Mouse (Mus musculus) thymus, postnatal 14 days (tissue): Measurements from ENCODE around the gene Vmn1r33.
"Not testable (repeated sequence)": the region's sequence is repeated elsewhere in the genome, so short reads cannot be mapped to it uniquely, and the experiment has no call there.

ENCODE experiments used
- DNase-seq: peaks from one replicate; pipeline ENCODE4 v3.0.0; 2021

Gene Vmn1r33

GRCm38 (mm10) chr6:66618182-66618581 is at the start of gene Vmn1r33:
Gene Vmn1r33, minus strand, starts transcription at chr6:66618282.
- not testable (repeated sequence) for DNase-seq

- DNase-seq: no peak
Measured at GRCm38 (mm10) chr6:66643779-66644178, 25.7 kb upstream of the Vmn1r33 start, which contains the start of gene Vmn1r34. Gene Vmn1r34, minus strand, starts transcription at chr6:66643879.

DNA sequence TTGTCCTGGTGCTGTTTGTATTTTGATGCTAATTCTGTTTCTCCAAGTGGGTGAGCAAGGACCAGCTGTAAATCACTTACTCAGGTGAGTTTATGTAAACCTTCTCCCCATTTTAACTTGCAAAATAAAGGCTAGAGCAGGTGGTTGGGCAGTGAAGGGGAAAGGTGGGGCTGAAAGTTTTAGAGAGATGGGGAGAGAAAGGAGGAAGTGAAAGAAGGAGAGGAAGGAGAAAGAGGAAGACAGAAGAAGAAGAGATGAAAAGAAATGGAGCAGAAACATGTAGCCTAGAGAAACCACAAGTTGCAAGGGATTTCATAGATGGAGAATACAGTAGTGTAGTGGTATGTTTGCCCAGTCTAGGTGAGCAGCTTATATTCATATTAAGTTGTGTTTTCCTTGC is 22.3 kb downstream of the Vmn1r33 start:
- DNase-seq: no peak
